Mouse (Mus musculus) heart, postnatal 0 days (tissue): ENCODE measurements around the gene Slamf1. TPM values are rescaled to one million over a fixed set of nuclear protein-coding genes. Genes with fewer than 3 reads are reported as not detected.

Experiments used
- ATAC-seq: fragments of 200-750 bp; cut with Nextera tagmentation; 2 replicates; pipeline ENCODE4 v1.8.0; 2017; ENCODE audit warnings: low read depth, moderate number of reproducible peaks, moderate library complexity; ENCODE audit not compliant: insufficient read depth
- DNase-seq: peaks from one replicate; pipeline ENCODE4 v3.0.0-alpha.2; 2016; ENCODE audit warnings: low spot score
- H3K27ac ChIP-seq: fragments of 300-500 bp; sonication (generic); 2 replicates; pipeline ENCODE4 v1.5.1; 2014; ENCODE audit warnings: low read depth, mild to moderate bottlenecking
- H3K27me3 ChIP-seq: fragments of 300-500 bp; sonication (generic); 2 replicates; pipeline ENCODE4 v1.6.1; 2014; ENCODE audit warnings: low read length, mixed read lengths; ENCODE audit not compliant: control insufficient read depth, insufficient read depth
- H3K36me3 ChIP-seq: fragments of 300-500 bp; sonication (generic); replicated peaks from 2 replicates; pipeline ENCODE4 v1.6.1; 2014; ENCODE audit warnings: low read length, mixed read lengths; ENCODE audit not compliant: control insufficient read depth, insufficient read depth
- H3K4me1 ChIP-seq: fragments of 300-500 bp; sonication (generic); 2 replicates; pipeline ENCODE4 v1.6.1; 2014; ENCODE audit warnings: antibody characterized with exemption; ENCODE audit not compliant: control insufficient read depth, insufficient read depth
- H3K4me2 ChIP-seq: fragments of 300-500 bp; sonication (generic); 2 replicates; pipeline ENCODE4 v1.6.1; 2014; ENCODE audit warnings: low read depth, mild to moderate bottlenecking, low read length, moderate library complexity
- H3K4me3 ChIP-seq: fragments of 300-500 bp; sonication (generic); 2 replicates; pipeline ENCODE4 v1.5.1; 2014; ENCODE audit warnings: low read depth, low read length
- H3K9ac ChIP-seq: fragments of 300-500 bp; sonication (generic); replicated peaks from 2 replicates; pipeline ENCODE4 v1.6.1; 2014; ENCODE audit warnings: low read depth, low read length, mixed read lengths
- H3K9me3 ChIP-seq: fragments of 300-500 bp; sonication (generic); replicated peaks from 2 replicates; pipeline ENCODE4 v1.6.1; 2016; ENCODE audit warnings: low read length; ENCODE audit not compliant: control insufficient read depth
- CTCF ChIP-seq: IDR thresholded peaks from 2 replicates; pipeline ENCODE4 v1.5.1; 2016; ENCODE audit warnings: antibody characterized with exemption, control low read depth, low read depth
- EP300 ChIP-seq: IDR thresholded peaks from 2 replicates; pipeline ENCODE4 v1.6.1; 2016; ENCODE audit warnings: antibody characterized with exemption, low read depth
- WGBS: fragments of 180-500 bp; shearing (Covaris S2); extraction: QIAGEN DNeasy Blood & Tissue Kit; methylation state at CpG from one replicate; pipeline ENCODE4 v1.1.7; 2014; 5-methylcytosine and 5-hydroxymethylcytosine counted together
- polyA plus RNA-seq: library from polyadenylated mRNA; unstranded; fragments of >200 nt; fragmentation: Nextera tagmentation; extraction: Ambion mirVana; gene quantifications from 2 replicates; pipeline ENCODE4 v1.2.1, GENCODE M21; 2015
- total RNA-seq: library from RNA; depleted of rRNA; stranded (reverse); fragments of >200 nt; gene quantifications from 2 replicates; pipeline ENCODE4 v1.2.3, GENCODE M21; 2014; ENCODE audit warnings: low replicate concordance

Gene Slamf1
- total and polyA plus RNA-seq, 2 experiments from 2014 or later = 0.14 TPM; not detected in 1

DNA sequence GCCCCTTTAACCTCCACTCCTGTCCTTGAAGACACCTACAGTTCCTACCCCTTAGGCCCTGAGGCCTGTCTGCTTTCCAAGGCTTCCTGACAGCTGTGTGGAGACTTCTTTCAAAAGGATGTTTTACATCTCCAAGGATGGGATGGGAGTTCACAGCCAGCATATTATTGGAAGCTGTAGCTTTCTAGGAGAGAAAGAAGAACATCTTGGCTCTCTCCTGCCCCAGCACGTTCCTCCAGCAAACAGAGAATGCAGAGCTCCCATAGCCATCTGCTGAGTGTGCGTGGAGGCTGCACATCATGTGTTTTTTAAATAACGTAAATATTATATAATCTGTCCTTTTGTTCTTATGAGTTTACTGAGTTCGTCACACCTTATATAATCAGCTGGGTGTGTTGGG, 8.9 kb downstream of the Slamf1 start:
- no peak overlapping the region for H3K4me3 ChIP-seq
- no peak for TF ChIP-seq EP300
- no peak for TF ChIP-seq CTCF
- no peaks in the 10 kb centered on the region for H3K9me3 ChIP-seq
- H3K9ac ChIP-seq = no peak overlapping the region
- no peak overlapping the region for H3K27ac ChIP-seq
- no peak overlapping the region for H3K4me2 ChIP-seq
- 79% methylated on average over 4 of the region's 4 CpGs for WGBS
- no peaks in the 10 kb centered on the region for H3K27me3 ChIP-seq
- DNase-seq (no peak), ATAC-seq (no peak)
- H3K36me3 ChIP-seq = no peaks in the 10 kb centered on the region
- no peaks in the 10 kb centered on the region for H3K4me1 ChIP-seq

DNA sequence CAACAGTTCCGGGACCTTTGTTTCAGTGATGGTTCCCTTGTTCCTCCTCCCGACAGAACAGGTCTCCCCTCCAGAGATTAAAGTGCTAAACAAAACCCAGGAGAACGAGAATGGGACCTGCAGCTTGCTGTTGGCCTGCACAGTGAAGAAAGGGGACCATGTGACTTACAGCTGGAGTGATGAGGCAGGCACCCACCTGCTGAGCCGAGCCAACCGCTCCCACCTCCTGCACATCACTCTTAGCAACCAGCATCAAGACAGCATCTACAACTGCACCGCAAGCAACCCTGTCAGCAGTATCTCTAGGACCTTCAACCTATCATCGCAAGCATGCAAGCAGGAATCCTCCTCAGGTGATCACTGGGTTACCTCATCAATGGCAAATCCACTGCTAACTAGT, 10.1 kb downstream of the Slamf1 start:
- TF ChIP-seq CTCF (no peak), EP300 (no peak)
- H3K4me1 ChIP-seq = no peaks in the 10 kb centered on the region
- H3K27ac ChIP-seq = no peak overlapping the region
- H3K4me3 ChIP-seq = no peak overlapping the region
- no peak for DNase-seq
- no peak overlapping the region for H3K4me2 ChIP-seq
- no peaks in the 10 kb centered on the region for H3K9me3 ChIP-seq
- no peak for ATAC-seq
- H3K9ac ChIP-seq = no peak overlapping the region
- H3K27me3 ChIP-seq = no peaks in the 10 kb centered on the region
- H3K36me3 ChIP-seq = no peaks in the 10 kb centered on the region
- WGBS = 71% methylated on average over 7 of the region's 7 CpGs

DNA sequence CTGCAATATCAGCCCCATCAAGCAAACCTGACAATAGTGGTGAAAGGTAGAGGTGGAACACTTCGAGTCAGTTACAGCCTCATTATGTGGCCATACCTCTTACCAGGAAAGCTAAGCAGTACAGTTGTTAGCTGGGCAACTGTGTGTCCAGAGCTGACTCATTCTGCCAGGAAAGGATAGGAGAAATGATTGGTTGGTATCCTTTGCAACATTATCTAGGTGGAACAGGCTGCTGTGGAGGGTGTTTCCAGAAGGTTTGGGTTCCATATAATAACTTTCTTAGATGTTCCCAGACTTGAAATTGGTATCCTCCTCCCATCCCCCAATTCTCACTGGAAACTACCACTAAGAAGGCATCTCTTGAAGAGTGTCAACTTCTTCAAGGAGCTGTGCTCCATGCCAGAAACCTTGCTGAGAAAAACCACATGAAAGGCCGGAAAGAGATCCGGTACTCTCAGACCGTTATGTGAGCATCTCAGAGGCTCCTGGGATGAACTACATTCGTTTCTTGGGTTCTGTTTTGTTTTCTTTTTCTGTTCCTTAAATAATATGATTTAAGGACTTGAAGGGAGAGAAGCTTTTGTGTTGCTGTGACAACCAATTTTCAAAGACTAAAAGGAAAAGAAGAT, 15.5 kb downstream of the Slamf1 start:
- no peak overlapping the region for H3K4me3 ChIP-seq
- no peaks in the 10 kb centered on the region for H3K4me1 ChIP-seq
- ATAC-seq (no peak), DNase-seq (no peak)
- no peaks in the 10 kb centered on the region for H3K36me3 ChIP-seq
- WGBS = 71% methylated on average over 5 of the region's 5 CpGs
- TF ChIP-seq EP300 (no peak), CTCF (no peak)
- no peak overlapping the region for H3K27ac ChIP-seq
- H3K9ac ChIP-seq = no peak overlapping the region
- H3K9me3 ChIP-seq = no peaks in the 10 kb centered on the region
- no peaks in the 10 kb centered on the region for H3K27me3 ChIP-seq
- H3K4me2 ChIP-seq = no peak overlapping the region

DNA sequence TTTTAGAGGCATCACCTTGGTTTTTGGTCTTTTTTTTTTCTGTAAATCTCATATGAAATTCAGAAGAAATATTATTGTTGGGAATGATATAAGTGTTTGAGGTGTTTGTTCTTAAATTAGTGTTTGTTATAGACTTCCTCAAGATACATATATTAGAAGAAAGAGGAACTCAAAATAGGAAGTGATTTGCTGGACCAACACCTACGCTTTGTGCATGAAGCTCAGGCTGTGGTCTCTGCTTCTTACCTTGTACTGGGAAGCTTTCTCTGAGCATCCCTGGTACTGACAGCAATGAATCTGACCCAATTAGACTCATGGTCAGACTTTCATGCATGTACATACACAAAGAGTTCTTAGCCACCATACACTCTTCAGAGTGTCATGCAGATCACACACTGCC, 18.9 kb downstream of the Slamf1 start:
- H3K27me3 ChIP-seq = no peaks in the 10 kb centered on the region
- H3K4me3 ChIP-seq = no peak overlapping the region
- 69% methylated on average over 1 of the region's 1 CpGs for WGBS
- no peak overlapping the region for H3K4me2 ChIP-seq
- H3K9me3 ChIP-seq = no peaks in the 10 kb centered on the region
- TF ChIP-seq EP300 (no peak), CTCF (no peak)
- DNase-seq = no peak
- H3K36me3 ChIP-seq = no peaks in the 10 kb centered on the region
- H3K4me1 ChIP-seq = no peaks in the 10 kb centered on the region
- ATAC-seq = no peak
- no peak overlapping the region for H3K27ac ChIP-seq
- no peak overlapping the region for H3K9ac ChIP-seq

DNA sequence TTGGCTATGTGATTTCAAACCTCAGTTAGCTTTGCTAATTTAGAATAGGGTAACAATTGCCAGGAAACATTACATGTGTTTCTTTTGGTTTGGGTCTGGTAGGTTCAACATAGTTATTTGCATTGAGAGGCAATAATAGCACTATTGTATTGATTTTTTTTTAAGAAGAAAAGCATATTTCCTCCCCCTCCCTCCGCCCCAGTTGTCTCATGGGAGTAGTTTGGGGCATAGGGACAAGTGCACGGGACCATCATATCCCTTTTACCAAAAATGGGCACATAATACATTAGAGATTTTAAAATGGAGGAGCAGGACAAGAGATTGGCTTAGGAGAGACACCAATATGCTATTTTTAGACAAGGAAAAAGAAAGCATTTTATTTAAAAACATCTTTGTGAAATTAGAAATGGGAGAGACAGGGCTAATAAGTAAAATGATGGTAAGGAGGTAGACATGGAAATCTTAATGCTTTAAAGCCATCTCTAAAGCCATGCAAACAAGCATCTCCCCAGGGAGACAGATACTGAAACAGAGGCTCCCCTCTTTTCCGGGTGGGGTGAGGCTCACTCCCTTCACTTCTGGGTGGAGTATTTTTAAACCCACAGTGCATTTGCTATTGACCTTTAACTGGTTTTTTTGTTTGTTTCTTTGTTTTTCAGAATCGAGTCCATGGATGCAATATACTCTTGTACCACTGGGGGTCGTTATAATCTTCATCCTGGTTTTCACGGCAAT, 20.5 kb downstream of the Slamf1 start:
- no peak for ATAC-seq
- Histone ChIP-seq H3K9ac (no peak overlapping the region), H3K27me3 (no peaks in the 10 kb centered on the region), H3K4me3 (no peak overlapping the region), H3K4me2 (no peak overlapping the region), H3K36me3 (no peaks in the 10 kb centered on the region), H3K4me1 (no peaks in the 10 kb centered on the region), H3K9me3 (no peaks in the 10 kb centered on the region), H3K27ac (no peak overlapping the region)
- WGBS = 59% methylated on average over 6 of the region's 6 CpGs
- DNase-seq = no peak
- TF ChIP-seq EP300 (no peak), CTCF (no peak)
